Mouse (Mus musculus) CH12.LX (cell line): ENCODE results near the gene Paf1. TPM values are rescaled to one million over a fixed set of nuclear protein-coding genes. Genes with fewer than 3 reads are reported as not detected.
"Not testable (repeated sequence)": the region's sequence is repeated elsewhere in the genome, so short reads cannot be mapped to it uniquely, and the experiment has no call there.

Source experiments
- DNase-seq: peaks from one replicate; pipeline ENCODE4 v3.0.0-alpha.2; 2013; ENCODE audit errors: extremely low read depth
- H3K27ac ChIP-seq: 2 replicates; pipeline ENCODE4 v1.5.1; 2012; ENCODE audit warnings: low read depth, mild to moderate bottlenecking, control low read depth, moderate library complexity; ENCODE audit not compliant: insufficient read depth
- H3K27me3 ChIP-seq: replicated peaks from 2 replicates; pipeline ENCODE3; 2012; ENCODE audit warnings: inconsistent platforms
- H3K36me3 ChIP-seq, 2 experiments: replicated peaks in 1 of 2; 2 replicates each; pipeline versions ENCODE3 to v1.6.1; 2012; ENCODE audit warnings: inconsistent platforms in 1 of 2, low read length in 1 of 2, mild to moderate bottlenecking in 1 of 2, mixed read lengths in 1 of 2, moderate library complexity in 1 of 2; ENCODE audit not compliant: control insufficient read depth in 1 of 2, insufficient read depth in 1 of 2
- H3K4me1 ChIP-seq, 2 experiments: 2 replicates each; pipeline ENCODE4 v1.6.1; 2012; ENCODE audit warnings: inconsistent platforms in 1 of 2, moderate library complexity in 1 of 2; ENCODE audit not compliant: insufficient read depth in 2 of 2, control insufficient read depth in 1 of 2
- H3K4me2 ChIP-seq: 2 replicates; pipeline ENCODE4 v1.6.1; 2012; ENCODE audit warnings: low read depth, mild to moderate bottlenecking, control low read depth; ENCODE audit not compliant: poor library complexity, insufficient read depth, severe bottlenecking
- H3K4me3 ChIP-seq, 3 experiments: fragments of 150-350 bp in 1 of 3; sonication (generic) in 1 of 3; replicated peaks in 1 of 3; 2 replicates each; pipeline versions ENCODE3 to v1.5.1; 2011 to 2012; ENCODE audit warnings: low read depth in 2 of 3, low read length in 2 of 3, mild to moderate bottlenecking in 2 of 3, moderate library complexity in 2 of 3, control low read depth in 1 of 3, improper control_type of control experiment in 1 of 3, inconsistent platforms in 1 of 3, mixed read lengths in 1 of 3; ENCODE audit not compliant: poor library complexity in 1 of 3
- H3K79me2 ChIP-seq: replicated peaks from 2 replicates; pipeline ENCODE4 v1.6.1; 2012; ENCODE audit warnings: mild to moderate bottlenecking, moderate library complexity; ENCODE audit not compliant: control insufficient read depth, poor library complexity, insufficient read depth, severe bottlenecking; ENCODE audit errors: extremely low read depth
- H3K9ac ChIP-seq: 2 replicates; pipeline ENCODE4 v1.6.1; 2012; ENCODE audit warnings: low read depth, mild to moderate bottlenecking, control low read depth, moderate library complexity; ENCODE audit not compliant: insufficient read depth
- H3K9me3 ChIP-seq: replicated peaks from 2 replicates; pipeline ENCODE3; 2012; ENCODE audit warnings: low read length, inconsistent platforms, mixed read lengths
- CHD1 ChIP-seq: IDR thresholded peaks from 2 replicates; pipeline ENCODE4 v1.6.1; 2012; ENCODE audit warnings: low read depth, low read length, improper control_type of control experiment, inconsistent platforms
- CTCF ChIP-seq, 2 experiments: IDR thresholded peaks in 1 of 2; conservative IDR thresholded peaks in 1 of 2; 2 replicates each; pipeline ENCODE4 v1.5.1; 2011 to 2012; ENCODE audit warnings: low read depth in 2 of 2, low read length in 2 of 2, improper control_type of control experiment in 1 of 2, inconsistent platforms in 1 of 2, mild to moderate bottlenecking in 1 of 2, moderate library complexity in 1 of 2
- E2F4 ChIP-seq: IDR thresholded peaks from 2 replicates; pipeline ENCODE4 v1.6.1; 2011; ENCODE audit warnings: low read depth, low read length, improper control_type of control experiment; ENCODE audit not compliant: insufficient replicate concordance
- EP300 ChIP-seq: IDR thresholded peaks from 2 replicates; pipeline ENCODE4 v1.6.1; 2011; ENCODE audit warnings: low read length, improper control_type of control experiment
- ETS1 ChIP-seq: conservative IDR thresholded peaks from 2 replicates; pipeline ENCODE4 v1.6.1; 2012; ENCODE audit warnings: low read depth, mild to moderate bottlenecking, inconsistent platforms, low read length, improper control_type of control experiment, moderate library complexity
- GABPA ChIP-seq: IDR thresholded peaks from 2 replicates; pipeline ENCODE4 v1.6.1; 2012; ENCODE audit warnings: low read depth, low read length, improper control_type of control experiment, inconsistent platforms; ENCODE audit not compliant: insufficient replicate concordance
- HCFC1 ChIP-seq: IDR thresholded peaks from 2 replicates; pipeline ENCODE4 v1.6.1; 2012; ENCODE audit warnings: low read depth, mild to moderate bottlenecking, inconsistent platforms, low read length, improper control_type of control experiment
- JUN ChIP-seq: IDR thresholded peaks from 2 replicates; pipeline ENCODE4 v1.6.1; 2011; ENCODE audit warnings: low read depth, mild to moderate bottlenecking, low read length, improper control_type of control experiment, moderate library complexity; ENCODE audit not compliant: insufficient read depth
- KAT2A ChIP-seq: IDR thresholded peaks from 2 replicates; pipeline ENCODE4 v1.6.1; 2012; ENCODE audit warnings: low read length, improper control_type of control experiment, inconsistent platforms; ENCODE audit not compliant: insufficient replicate concordance
- MAFK ChIP-seq: IDR thresholded peaks from 2 replicates; pipeline ENCODE4 v1.6.1; 2011; ENCODE audit warnings: low read length, improper control_type of control experiment; ENCODE audit not compliant: insufficient replicate concordance
- MAX ChIP-seq: IDR thresholded peaks from 2 replicates; pipeline ENCODE4 v1.6.1; 2011; ENCODE audit warnings: low read length, improper control_type of control experiment
- MAZ ChIP-seq: IDR thresholded peaks from 2 replicates; pipeline ENCODE4 v1.6.1; 2012; ENCODE audit warnings: low read depth, mild to moderate bottlenecking, inconsistent platforms, low read length, improper control_type of control experiment, moderate library complexity
- MYC ChIP-seq: IDR thresholded peaks from 2 replicates; pipeline ENCODE4 v1.6.1; 2011; ENCODE audit warnings: low read depth, mild to moderate bottlenecking, improper control_type of control experiment, low read length
- NELFE ChIP-seq: IDR thresholded peaks from 2 replicates; pipeline ENCODE4 v1.6.1; 2011; ENCODE audit warnings: low read depth, low read length, improper control_type of control experiment
- NRF1 ChIP-seq: IDR thresholded peaks from 2 replicates; pipeline ENCODE4 v1.6.1; 2014; ENCODE audit warnings: low read depth, mild to moderate bottlenecking, inconsistent platforms, low read length, improper control_type of control experiment, moderate library complexity
- PAX5 ChIP-seq: IDR thresholded peaks from 2 replicates; pipeline ENCODE4 v1.6.1; 2012; ENCODE audit warnings: low read length, inconsistent platforms, mixed read lengths
- POLR2AphosphoS2 ChIP-seq: IDR thresholded peaks from 2 replicates; pipeline ENCODE4 v1.6.1; 2011; ENCODE audit warnings: low read depth, low read length, improper control_type of control experiment
- RAD21 ChIP-seq: IDR thresholded peaks from 2 replicates; pipeline ENCODE4 v1.6.1; 2011; ENCODE audit warnings: low read depth, mild to moderate bottlenecking, low read length, improper control_type of control experiment, moderate library complexity
- SMC3 ChIP-seq: IDR thresholded peaks from 2 replicates; pipeline ENCODE4 v1.6.1; 2011; ENCODE audit warnings: low read depth, low read length, improper control_type of control experiment
- TBP ChIP-seq: conservative IDR thresholded peaks from 2 replicates; pipeline ENCODE4 v1.6.1; 2011; ENCODE audit warnings: low read depth, low read length, improper control_type of control experiment
- UBTF ChIP-seq: IDR thresholded peaks from 2 replicates; pipeline ENCODE4 v1.6.1; 2012; ENCODE audit warnings: low read depth, mild to moderate bottlenecking, inconsistent platforms, low read length, improper control_type of control experiment, moderate library complexity
- USF2 ChIP-seq: conservative IDR thresholded peaks from 2 replicates; pipeline ENCODE4 v1.6.1; 2011; ENCODE audit warnings: low read depth, low read length, improper control_type of control experiment
- dilution Hi-C: fragments of 300-500 bp; cut with MboI; formaldehyde crosslinking; loops from 2 replicates; pipeline ENCODE4 v1.14.3; 2020; ENCODE audit warnings: low sequenced_read_pairs; ENCODE audit not compliant: extremely low pct_unique_long_range_greater_than_20kb, extremely low pct_ligation_motif_present
- in situ Hi-C: fragments of 300-500 bp; cut with MboI; formaldehyde crosslinking; loops from 3 replicates; pipeline ENCODE4 v1.14.3; 2019; ENCODE audit warnings: low sequenced_read_pairs, low pct_ligation_motif_present, low pct_unique_long_range_greater_than_20kb, mixed read lengths
- polyA plus RNA-seq: library from polyadenylated mRNA; unstranded; fragments of >175 nt; gene quantifications from 2 replicates; pipeline ENCODE4 v1.2.1, GENCODE M21; 2012; ENCODE audit warnings: low read depth; ENCODE audit not compliant: insufficient read length
- total RNA-seq, 2 experiments: library from RNA; depleted of rRNA; stranded (reverse); fragments of 300-350 nt in 1 of 2; fragments of >200 nt in 1 of 2; gene quantifications; 2 replicates each; pipeline ENCODE4 v1.2.3; 2012 to 2014

Paf1 gene
- total and polyA plus RNA-seq, 3 experiments = 42.2 to 105 (median 45.9) TPM

- peak; percentile 95 for TF ChIP-seq SMC3
- TF ChIP-seq JUN = no peak
- no peak for TF ChIP-seq GABPA
- peak; percentile 48; the same call in 1 of the 2 replicates for TF ChIP-seq NELFE
- no peak for TF ChIP-seq ETS1
- peak; percentile 82 for TF ChIP-seq MAZ
- peak; percentile 35 for TF ChIP-seq NRF1
- TF ChIP-seq USF2 = no peak
- no peak for TF ChIP-seq EP300
- TF ChIP-seq RAD21 = peak; percentile 91
- peak; percentile 64; the same call in 1 of the 2 replicates for TF ChIP-seq MAX
Measured at GRCm38 (mm10) chr7:28386462-28386861, 6.3 kb upstream of the Paf1 start (continued).

- dilution Hi-C loops, DNase-seq, H3K4me2 ChIP-seq, H3K27me3 ChIP-seq, in situ Hi-C loops, H3K79me2 ChIP-seq, H3K4me3 ChIP-seq, H3K9me3 ChIP-seq, H3K9ac ChIP-seq: not testable (repeated sequence)
- H3K4me1 ChIP-seq = peaks cover 35 to 54% of the 10 kb centered on the region in 2 experiments
- 0 out of 2 replicates have a peak overlapping the region, but pooled peaks have one; percentile 13 for H3K27ac ChIP-seq
- H3K36me3 ChIP-seq = peaks cover 29 to 50% of the 10 kb centered on the region in 2 experiments
Measured at GRCm38 (mm10) chr7:28386877-28387276, 5.9 kb upstream of the Paf1 start.

GRCm38 (mm10) chr7:28387384-28387783 is 5.4 kb upstream of the Paf1 start:
- H3K9ac ChIP-seq, H3K27me3 ChIP-seq, H3K4me3 ChIP-seq, H3K27ac ChIP-seq, H3K9me3 ChIP-seq, dilution Hi-C loops, in situ Hi-C loops, H3K4me2 ChIP-seq, DNase-seq: not testable (repeated sequence)
- Histone ChIP-seq H3K79me2 (peaks cover 13% of the 10 kb centered on the region), H3K4me1 (peaks cover 32 to 52% of the 10 kb centered on the region in 2 experiments), H3K36me3 (peaks cover 29 to 50% of the 10 kb centered on the region in 2 experiments)
- TF ChIP-seq TBP = peak; percentile 85

GRCm38 (mm10) chr7:28390331-28390730 is 2.4 kb upstream of the Paf1 start:
- peaks cover 32 to 58% of the 10 kb centered on the region in 2 experiments for H3K36me3 ChIP-seq

More at GRCm38 (mm10) chr7:28390331-28390730, 2.4 kb upstream of the Paf1 start:
- H3K79me2 ChIP-seq = peaks cover 22% of the 10 kb centered on the region
- H3K4me3 ChIP-seq = no peak overlapping the region
- H3K27ac ChIP-seq = no peak overlapping the region
- H3K9ac ChIP-seq = no peak overlapping the region
- DNase-seq = no peak
- no peak overlapping the region for H3K4me2 ChIP-seq
- no peaks in the 10 kb centered on the region for H3K9me3 ChIP-seq
- in situ Hi-C loops = no loop called here
- dilution Hi-C loops = no loop called here
- H3K27me3 ChIP-seq = no peaks in the 10 kb centered on the region
- no peak for TF ChIP-seq EP300
- TF ChIP-seq UBTF = no peak
- no peak for TF ChIP-seq PAX5
- TF ChIP-seq MYC = no peak
- no peak for TF ChIP-seq KAT2A
- no peak for TF ChIP-seq E2F4
- no peak for TF ChIP-seq CTCF (conservative IDR thresholded peaks at IDR 0.05 in 1 of 2, IDR thresholded peaks at IDR 0.05 in 1 of 2; ENCODE audit: low read depth in 2 of 2, low read length in 2 of 2)
- TF ChIP-seq HCFC1 = no peak
- TF ChIP-seq MAFK = no peak
- TF ChIP-seq POLR2AphosphoS2 = no peak
- TF ChIP-seq MAX = no peak
- no peak for TF ChIP-seq NELFE
- no peak for TF ChIP-seq USF2
- no peak for TF ChIP-seq CHD1
- TF ChIP-seq TBP = no peak
- H3K4me1 ChIP-seq = peaks cover 10 to 27% of the 10 kb centered on the region in 2 experiments
